Mouse (Mus musculus) adrenal gland (tissue): Measurements from ENCODE around the gene Efl1.

Experiments
- intact Hi-C: fragments of 180-260 bp; cut with DNase I; formaldehyde crosslinking; loops from one replicate; pipeline ENCODE4 v1.15.1; 2025

Gene Efl1

GRCm38 (mm10) chr7:82811140-82811851, 162.9 kb downstream of the Efl1 start:
- intact Hi-C loops: no loop called here

DNA sequence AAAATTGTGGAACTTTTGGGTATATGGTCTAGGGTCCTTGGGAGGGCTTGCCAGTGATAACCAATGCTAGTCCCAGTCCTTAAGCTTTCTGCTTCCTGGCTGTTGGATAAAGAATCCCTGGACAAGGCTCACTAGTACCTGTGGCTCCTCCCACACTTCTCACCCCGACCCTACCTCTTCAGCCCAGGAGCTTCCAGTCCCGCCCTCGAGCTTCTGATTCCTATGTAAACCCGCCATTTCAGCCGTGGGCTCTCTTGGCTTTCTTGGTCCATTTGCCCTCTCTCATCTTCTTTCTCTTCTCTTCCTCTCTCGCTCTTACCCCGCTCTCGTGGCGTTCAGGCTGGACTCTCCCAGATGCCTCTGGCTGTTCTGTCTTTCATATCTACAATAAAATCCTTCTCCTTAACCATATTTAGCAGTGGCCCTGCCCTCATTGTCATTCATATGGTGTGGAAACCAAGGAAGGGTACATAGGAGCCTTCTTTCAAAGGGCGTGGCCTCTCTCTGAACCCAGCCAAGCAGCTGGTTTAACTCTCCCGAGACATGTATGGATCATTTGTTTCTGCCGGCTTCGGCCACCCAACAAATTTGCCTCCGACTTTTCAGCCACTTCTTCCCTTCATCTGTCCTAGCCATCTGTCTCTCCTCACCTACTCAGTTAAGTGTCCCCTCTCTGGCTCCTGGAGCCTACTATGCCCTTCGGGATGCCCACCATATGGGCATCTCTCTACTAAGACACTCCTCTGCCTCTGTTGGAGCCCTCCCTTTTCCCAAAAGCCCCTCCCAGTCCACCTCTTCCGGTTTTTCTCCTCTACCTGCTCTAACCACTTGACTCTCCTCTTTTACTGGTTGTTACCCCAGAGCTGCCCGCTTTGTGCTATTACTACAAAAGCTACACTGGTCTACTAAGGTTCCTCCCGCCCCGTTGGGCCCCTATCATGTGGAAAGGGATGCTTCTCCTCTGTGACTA, 164.1 kb downstream of the Efl1 start:
- intact Hi-C loops: no loop called here

DNA sequence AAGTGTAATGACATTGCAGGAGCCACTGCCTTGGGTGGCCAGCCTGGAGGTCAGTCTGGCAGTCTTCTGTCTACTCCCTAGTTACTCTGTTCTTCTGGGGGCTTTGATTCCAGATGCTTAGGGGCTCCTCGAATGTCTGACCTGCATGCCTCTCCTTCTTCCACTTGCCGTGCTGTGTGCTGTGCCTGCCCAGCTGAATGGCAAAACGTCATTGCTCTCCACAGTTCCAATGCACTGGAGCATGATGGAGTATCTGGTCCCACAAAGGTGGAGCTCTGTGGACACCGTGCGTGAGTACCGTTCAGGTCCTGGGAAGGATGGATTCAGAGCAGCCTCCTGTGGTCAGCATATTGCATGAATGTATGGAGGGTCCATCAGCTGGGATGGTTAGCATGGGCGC, 171.1 kb downstream of the Efl1 start:
- intact Hi-C loops: no loop called here

GRCm38 (mm10) chr7:82820661-82821060, 172.2 kb downstream of the Efl1 start:
- intact Hi-C loops: no loop called here

GRCm38 (mm10) chr7:82821501-82821900, 173.1 kb downstream of the Efl1 start:
- intact Hi-C loops: no loop called here

DNA sequence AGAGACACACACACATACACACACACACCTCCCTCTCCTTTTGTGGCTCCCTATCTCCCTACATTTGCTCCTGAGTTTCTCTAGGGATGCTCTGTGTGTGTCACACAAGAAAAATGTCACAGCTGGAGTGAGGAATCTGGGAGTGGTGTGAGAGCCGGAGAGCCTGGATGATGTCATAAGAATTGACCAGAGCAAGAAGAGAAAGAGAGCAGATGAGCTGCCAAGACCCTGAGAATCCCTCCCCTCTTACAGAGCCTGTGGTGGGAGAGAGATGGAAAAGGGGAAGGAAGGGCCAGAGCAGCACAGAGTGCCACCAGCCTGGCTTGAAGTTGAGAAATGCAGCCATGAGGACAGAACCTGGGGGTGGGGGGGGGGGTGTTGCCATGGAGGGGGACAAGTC, 174.1 kb downstream of the Efl1 start:
- intact Hi-C loops: no loop called here
